In genomic region chr7:120865832-120866231, GRCm38 (mm10) we compare ENCODE assay signal across 8 mouse cellular contexts. TPM values are rescaled to one million over a fixed set of nuclear protein-coding genes. Genes with fewer than 3 reads are reported as not detected.
DNase-seq lines count a peak whose midpoint lies in the region; ATAC-seq lines count a peak whose summit lies in the region.

No protein-coding gene starts in this region.

- no peaks in the 10 kb centered on the region for H3K36me3 ChIP-seq in forebrain, embryonic 15.5 days
- no peaks in the 10 kb centered on the region for H3K36me3 ChIP-seq in hindbrain, embryonic 16.5 days (ENCODE audit: control insufficient read depth, insufficient read depth, low read length)
- no peaks in the 10 kb centered on the region for H3K36me3 ChIP-seq in stomach, embryonic 14.5 days (ENCODE audit: control insufficient read depth, insufficient read depth, low read length)

- ATAC-seq in forebrain, embryonic 15.5 days (replicated peaks), result no peak
- no peak for ATAC-seq in hindbrain, embryonic 16.5 days
- peak; percentile 60; the same call in 1 of the 2 replicates for ATAC-seq in stomach, embryonic 14.5 days (ENCODE audit: insufficient number of reproducible peaks, insufficient read depth, low FRiP score, low read depth)

- DNase-seq in urinary bladder, postnatal 14 days (ENCODE audit: low spot score), result peak; percentile 78
- no peak for DNase-seq in urinary bladder, postnatal 25 days (ENCODE audit: low spot score)
- DNase-seq in lung, postnatal 25 days (ENCODE audit: low spot score), result peak; percentile 51
- no peak for DNase-seq in right cerebral cortex, postnatal 25 days
- DNase-seq in layer of hippocampus, postnatal 25 days (ENCODE audit: extremely low spot score in 1 of 2, low spot score in 1 of 2), result no peak

- H3K4me3 ChIP-seq in forebrain, embryonic 15.5 days, result no peak overlapping the region
- no peak overlapping the region for H3K4me3 ChIP-seq in hindbrain, embryonic 16.5 days (ENCODE audit: low read length)
- no peak overlapping the region for H3K4me3 ChIP-seq in stomach, embryonic 14.5 days (ENCODE audit: low read depth, low read length)

- no peak overlapping the region for H3K4me2 ChIP-seq in forebrain, embryonic 15.5 days (replicated peaks)
- H3K4me2 ChIP-seq in hindbrain, embryonic 16.5 days (ENCODE audit: low read length), result no peak overlapping the region
- no peak overlapping the region for H3K4me2 ChIP-seq in stomach, embryonic 14.5 days (replicated peaks; ENCODE audit: low read depth, low read length)

- no peaks in the 10 kb centered on the region for H3K27me3 ChIP-seq in forebrain, embryonic 15.5 days
- no peaks in the 10 kb centered on the region for H3K27me3 ChIP-seq in hindbrain, embryonic 16.5 days (replicated peaks; ENCODE audit: control insufficient read depth, insufficient read depth, low read length)
- no peaks in the 10 kb centered on the region for H3K27me3 ChIP-seq in stomach, embryonic 14.5 days (ENCODE audit: control insufficient read depth, insufficient read depth, low read length)

- WGBS in forebrain, embryonic 15.5 days, result 54% methylated on average over 4 of the region's 4 CpGs
- 51% methylated on average over 4 of the region's 4 CpGs for WGBS in hindbrain, embryonic 16.5 days
- WGBS in stomach, embryonic 14.5 days, result 52% methylated on average over 4 of the region's 4 CpGs

- no peak overlapping the region for H3K9ac ChIP-seq in forebrain, embryonic 15.5 days (replicated peaks)
- no peak overlapping the region for H3K9ac ChIP-seq in hindbrain, embryonic 16.5 days (ENCODE audit: low read depth, low read length)
- 0 out of 2 replicates have a peak overlapping the region, but pooled peaks have one; percentile 11 for H3K9ac ChIP-seq in stomach, embryonic 14.5 days (replicated peaks; ENCODE audit: low read depth, low read length)

- no peaks in the 10 kb centered on the region for H3K9me3 ChIP-seq in forebrain, embryonic 15.5 days
- no peaks in the 10 kb centered on the region for H3K9me3 ChIP-seq in hindbrain, embryonic 16.5 days (ENCODE audit: control insufficient read depth, low read length)
- no peaks in the 10 kb centered on the region for H3K9me3 ChIP-seq in stomach, embryonic 14.5 days (ENCODE audit: control insufficient read depth, low read depth, low read length)

- H3K27ac ChIP-seq in forebrain, embryonic 15.5 days (replicated peaks), result peak overlapping the region; percentile 54
- H3K27ac ChIP-seq in hindbrain, embryonic 16.5 days (ENCODE audit: low read depth, low read length), result peak overlapping the region; percentile 62
- peak overlapping the region; percentile 86 for H3K27ac ChIP-seq in stomach, embryonic 14.5 days (ENCODE audit: low read length)

- H3K4me1 ChIP-seq in forebrain, embryonic 15.5 days, result peaks cover 12% of the 10 kb centered on the region
- H3K4me1 ChIP-seq in hindbrain, embryonic 16.5 days (ENCODE audit: control insufficient read depth, insufficient read depth, low read depth, low read length), result peaks cover 13% of the 10 kb centered on the region
- peaks cover 61% of the 10 kb centered on the region for H3K4me1 ChIP-seq in stomach, embryonic 14.5 days (ENCODE audit: control insufficient read depth, insufficient read depth, low read length)

RNA-seq across cellular contexts. Expression of gene Eef2k, which starts 23.2 kb away (rescaled TPM):
- polyA plus RNA-seq in forebrain, embryonic 15.5 days (2015; fragmentation: Nextera tagmentation; extraction: Ambion mirVana), result 33.7 and 35.1 TPM in 2 replicates
- 37.4 and 40.3 TPM in 2 replicates for polyA plus RNA-seq in hindbrain, embryonic 16.5 days (2015; fragmentation: Nextera tagmentation; extraction: Ambion mirVana)
- 21.1 and 23.0 TPM in 2 replicates for polyA plus RNA-seq in stomach, embryonic 14.5 days (2014; fragmentation: Nextera tagmentation; extraction: Ambion mirVana)
- total RNA-seq in layer of hippocampus, postnatal 25 days (2021), result 10 to 100 TPM; 25.7 to 30.4 TPM

RNA-seq across cellular contexts. Expression of gene Polr3e, which starts 51.7 kb away (rescaled TPM):
- polyA plus RNA-seq in forebrain, embryonic 15.5 days (2015; fragmentation: Nextera tagmentation; extraction: Ambion mirVana), result 31.6 and 31.9 TPM in 2 replicates
- 24.0 and 27.2 TPM in 2 replicates for polyA plus RNA-seq in hindbrain, embryonic 16.5 days (2015; fragmentation: Nextera tagmentation; extraction: Ambion mirVana)
- polyA plus RNA-seq in stomach, embryonic 14.5 days (2014; fragmentation: Nextera tagmentation; extraction: Ambion mirVana), result 26.3 and 28.0 TPM in 2 replicates
- 10 to 100 TPM; 24.7 to 28.2 TPM for total RNA-seq in layer of hippocampus, postnatal 25 days (2021)

RNA-seq across cellular contexts. Expression of gene Gm5737, which starts 53.7 kb away (rescaled TPM):
- not detected in 2 replicates for polyA plus RNA-seq in forebrain, embryonic 15.5 days (2015; fragmentation: Nextera tagmentation; extraction: Ambion mirVana)
- 0.11 and 0.16 TPM in 2 replicates for polyA plus RNA-seq in hindbrain, embryonic 16.5 days (2015; fragmentation: Nextera tagmentation; extraction: Ambion mirVana)
- polyA plus RNA-seq in stomach, embryonic 14.5 days (2014; fragmentation: Nextera tagmentation; extraction: Ambion mirVana), result not detected in 2 replicates
- total RNA-seq in layer of hippocampus, postnatal 25 days (2021), result not detected

Comparison
In these comparisons a context has a peak if more than half of its experiments do, and no peak if none do; other contexts are left out.
1. DNase-seq: peak in urinary bladder, postnatal 14 days (single experiment) and lung, postnatal 25 days (single experiment); none in urinary bladder, postnatal 25 days (single experiment), right cerebral cortex, postnatal 25 days (single experiment) and layer of hippocampus, postnatal 25 days (0 of 2).
2. Peak in every context shown above with its lines, with median percentiles within 50 percentile points of each other: H3K27ac ChIP-seq.